Mouse (Mus musculus): ENCODE measurements at regions not wholly inside any gene's neighbourhood (a gene's known extent, or its start where the extent isn't known, plus 50 kb on each side); places are given as distances from the start of the nearest gene placed in this dataset.

- Histone ChIP-seq H3K4me1 (ENCODE audit: insufficient read depth, low read depth, low read length) (no peaks in the 10 kb centered on the region), H3K27me3 (ENCODE audit: insufficient read depth, low read length) (no peaks in the 10 kb centered on the region), H3K9me3 (replicated peaks) (peaks cover 25% of the 10 kb centered on the region), H3K4me3 (ENCODE audit: low read depth, low read length) (no peak overlapping the region), H3K36me3 (replicated peaks) (no peaks in the 10 kb centered on the region)
- TF ChIP-seq GATA1 (IDR thresholded peaks at IDR 0.05; ENCODE audit: borderline replicate concordance, low read length) (no peak), POLR2AphosphoS5 (IDR thresholded peaks at IDR 0.05; ENCODE audit: insufficient replicate concordance, low read depth, low read length) (no peak), GATA2 (IDR thresholded peaks at IDR 0.05; ENCODE audit: borderline replicate concordance, low read depth, low read length) (no peak), TAL1 (conservative IDR thresholded peaks at IDR 0.05; ENCODE audit: low read depth, low read length) (no peak)
- ATAC-seq (ENCODE audit: extremely low read depth, insufficient number of reproducible peaks, low FRiP score, poor library complexity, severe bottlenecking) = no peak
- no peak for DNase-seq (ENCODE audit: low spot score)
Observed at GRCm38 (mm10) chr17:68057264-68057663, 53.3 kb upstream of the Arhgap28 start.

- DNase-seq (ENCODE audit: low spot score) = no peak
- TF ChIP-seq POLR2AphosphoS5 (IDR thresholded peaks at IDR 0.05; ENCODE audit: insufficient replicate concordance, low read depth, low read length) = no peak
- TF ChIP-seq GATA1 (IDR thresholded peaks at IDR 0.05; ENCODE audit: borderline replicate concordance, low read length) = no peak
- TF ChIP-seq TAL1 (conservative IDR thresholded peaks at IDR 0.05; ENCODE audit: low read depth, low read length) = no peak
- no peak for TF ChIP-seq GATA2 (IDR thresholded peaks at IDR 0.05; ENCODE audit: borderline replicate concordance, low read depth, low read length)
- no peak for TF ChIP-seq CTCF (IDR thresholded peaks at IDR 0.05; ENCODE audit: low read depth, low read length)
- H3K4me3 ChIP-seq (ENCODE audit: low read depth, low read length) = no peak overlapping the region
- no peak for ATAC-seq (ENCODE audit: extremely low read depth, insufficient number of reproducible peaks, low FRiP score, poor library complexity, severe bottlenecking)
- H3K36me3 ChIP-seq (replicated peaks) = no peaks in the 10 kb centered on the region
- H3K9me3 ChIP-seq (replicated peaks) = peaks cover 36% of the 10 kb centered on the region
- no peaks in the 10 kb centered on the region for H3K27me3 ChIP-seq (ENCODE audit: insufficient read depth, low read length)
- H3K4me1 ChIP-seq (ENCODE audit: insufficient read depth, low read depth, low read length) = no peaks in the 10 kb centered on the region
Observed at GRCm38 (mm10) chr17:68060455-68060854, 56.5 kb upstream of the Arhgap28 start.

- Histone ChIP-seq H3K4me1 (ENCODE audit: insufficient read depth, low read depth, low read length) (no peaks in the 10 kb centered on the region), H3K4me3 (ENCODE audit: low read depth, low read length) (no peak overlapping the region), H3K9me3 (replicated peaks) (peaks cover 53% of the 10 kb centered on the region), H3K36me3 (replicated peaks) (no peaks in the 10 kb centered on the region), H3K27me3 (ENCODE audit: insufficient read depth, low read length) (no peaks in the 10 kb centered on the region)
- DNase-seq (ENCODE audit: low spot score) = no peak
- TF ChIP-seq TAL1 (conservative IDR thresholded peaks at IDR 0.05; ENCODE audit: low read depth, low read length) (no peak), CTCF (IDR thresholded peaks at IDR 0.05; ENCODE audit: low read depth, low read length) (no peak), GATA2 (IDR thresholded peaks at IDR 0.05; ENCODE audit: borderline replicate concordance, low read depth, low read length) (no peak), GATA1 (IDR thresholded peaks at IDR 0.05; ENCODE audit: borderline replicate concordance, low read length) (no peak), POLR2AphosphoS5 (IDR thresholded peaks at IDR 0.05; ENCODE audit: insufficient replicate concordance, low read depth, low read length) (no peak)
- no peak for ATAC-seq (ENCODE audit: extremely low read depth, insufficient number of reproducible peaks, low FRiP score, poor library complexity, severe bottlenecking)
Observed at GRCm38 (mm10) chr17:68065751-68066150, 61.8 kb upstream of the Arhgap28 start.

- ATAC-seq (ENCODE audit: extremely low read depth, insufficient number of reproducible peaks, low FRiP score, poor library complexity, severe bottlenecking) (no peak), DNase-seq (ENCODE audit: low spot score) (no peak)
- Histone ChIP-seq H3K36me3 (replicated peaks) (no peaks in the 10 kb centered on the region), H3K27me3 (ENCODE audit: insufficient read depth, low read length) (no peaks in the 10 kb centered on the region), H3K9me3 (replicated peaks) (peaks cover 54% of the 10 kb centered on the region), H3K4me3 (ENCODE audit: low read depth, low read length) (no peak overlapping the region), H3K4me1 (ENCODE audit: insufficient read depth, low read depth, low read length) (no peaks in the 10 kb centered on the region)
- TF ChIP-seq GATA2 (IDR thresholded peaks at IDR 0.05; ENCODE audit: borderline replicate concordance, low read depth, low read length) (no peak), CTCF (IDR thresholded peaks at IDR 0.05; ENCODE audit: low read depth, low read length) (no peak), TAL1 (conservative IDR thresholded peaks at IDR 0.05; ENCODE audit: low read depth, low read length) (no peak), GATA1 (IDR thresholded peaks at IDR 0.05; ENCODE audit: borderline replicate concordance, low read length) (no peak), POLR2AphosphoS5 (IDR thresholded peaks at IDR 0.05; ENCODE audit: insufficient replicate concordance, low read depth, low read length) (no peak)
Observed at GRCm38 (mm10) chr17:68066204-68066603, 62.3 kb upstream of the Arhgap28 start.

- Histone ChIP-seq H3K9me3 (replicated peaks) (peaks cover 45% of the 10 kb centered on the region), H3K27me3 (ENCODE audit: insufficient read depth, low read length) (no peaks in the 10 kb centered on the region), H3K4me3 (ENCODE audit: low read depth, low read length) (no peak overlapping the region), H3K36me3 (replicated peaks) (no peaks in the 10 kb centered on the region), H3K4me1 (ENCODE audit: insufficient read depth, low read depth, low read length) (no peaks in the 10 kb centered on the region)
- TF ChIP-seq CTCF (IDR thresholded peaks at IDR 0.05; ENCODE audit: low read depth, low read length) = no peak
- TF ChIP-seq GATA2 (IDR thresholded peaks at IDR 0.05; ENCODE audit: borderline replicate concordance, low read depth, low read length) = no peak
- TF ChIP-seq POLR2AphosphoS5 (IDR thresholded peaks at IDR 0.05; ENCODE audit: insufficient replicate concordance, low read depth, low read length) = no peak
- no peak for TF ChIP-seq TAL1 (conservative IDR thresholded peaks at IDR 0.05; ENCODE audit: low read depth, low read length)
- TF ChIP-seq GATA1 (IDR thresholded peaks at IDR 0.05; ENCODE audit: borderline replicate concordance, low read length) = no peak
- DNase-seq (ENCODE audit: low spot score) (no peak), ATAC-seq (ENCODE audit: extremely low read depth, insufficient number of reproducible peaks, low FRiP score, poor library complexity, severe bottlenecking) (no peak)
Observed at GRCm38 (mm10) chr17:68069008-68069407, 65.1 kb upstream of the Arhgap28 start.

GRCm38 (mm10) chr17:68069484-68069883, 65.6 kb upstream of the Arhgap28 start:
- ATAC-seq (ENCODE audit: extremely low read depth, insufficient number of reproducible peaks, low FRiP score, poor library complexity, severe bottlenecking) = no peak
- H3K9me3 ChIP-seq (replicated peaks) = peaks cover 46% of the 10 kb centered on the region

More at GRCm38 (mm10) chr17:68069484-68069883, 65.6 kb upstream of the Arhgap28 start:
- no peaks in the 10 kb centered on the region for H3K27me3 ChIP-seq (ENCODE audit: insufficient read depth, low read length)
- no peak overlapping the region for H3K4me3 ChIP-seq (ENCODE audit: low read depth, low read length)
- H3K36me3 ChIP-seq (replicated peaks) = no peaks in the 10 kb centered on the region
- H3K4me1 ChIP-seq (ENCODE audit: insufficient read depth, low read depth, low read length) = no peaks in the 10 kb centered on the region
- TF ChIP-seq TAL1 (conservative IDR thresholded peaks at IDR 0.05; ENCODE audit: low read depth, low read length) (no peak), GATA2 (IDR thresholded peaks at IDR 0.05; ENCODE audit: borderline replicate concordance, low read depth, low read length) (no peak), GATA1 (IDR thresholded peaks at IDR 0.05; ENCODE audit: borderline replicate concordance, low read length) (no peak), POLR2AphosphoS5 (IDR thresholded peaks at IDR 0.05; ENCODE audit: insufficient replicate concordance, low read depth, low read length) (no peak), CTCF (IDR thresholded peaks at IDR 0.05; ENCODE audit: low read depth, low read length) (no peak)
- no peak for DNase-seq (ENCODE audit: low spot score)
